Mouse (Mus musculus) midbrain, embryonic 14.5 days (tissue): ENCODE data around the gene Wfdc6a. TPM values are rescaled to one million over a fixed set of nuclear protein-coding genes. Genes with fewer than 3 reads are reported as not detected.
A peak's percentile ranks its signal among the peaks of the same experiment; 100 is the strongest.
"Not testable (repeated sequence)": the region's sequence is repeated elsewhere in the genome, so short reads cannot be mapped to it uniquely, and the experiment has no call there.

Source experiments
- ATAC-seq: fragments of 200-750 bp; cut with Nextera tagmentation; 2 replicates; pipeline ENCODE4 v1.8.0; 2017; ENCODE audit warnings: moderate number of reproducible peaks, moderate library complexity; ENCODE audit not compliant: low FRiP score, low TSS enrichment
- DNase-seq: peaks from one replicate; pipeline ENCODE4 v3.0.0-alpha.2; 2015
- H3K27ac ChIP-seq: fragments of 300-500 bp; sonication (generic); replicated peaks from 2 replicates; pipeline ENCODE4 v1.5.1; 2014; ENCODE audit warnings: mild to moderate bottlenecking, low read depth, low read length, moderate library complexity
- H3K27me3 ChIP-seq: fragments of 300-500 bp; sonication (generic); 2 replicates; pipeline ENCODE4 v1.6.1; 2014; ENCODE audit warnings: low read length, control low read depth, mixed read lengths; ENCODE audit not compliant: control insufficient read depth, insufficient read depth
- H3K36me3 ChIP-seq: fragments of 300-500 bp; sonication (generic); 2 replicates; pipeline ENCODE4 v1.6.1; 2014; ENCODE audit warnings: low read length, control low read depth; ENCODE audit not compliant: control insufficient read depth, insufficient read depth
- H3K4me1 ChIP-seq: fragments of 300-500 bp; sonication (generic); 2 replicates; pipeline ENCODE4 v1.6.1; 2014; ENCODE audit warnings: mild to moderate bottlenecking, antibody characterized with exemption, low read length, control low read depth; ENCODE audit not compliant: control insufficient read depth, insufficient read depth
- H3K4me2 ChIP-seq: fragments of 300-500 bp; sonication (generic); 2 replicates; pipeline ENCODE4 v1.6.1; 2014; ENCODE audit warnings: mild to moderate bottlenecking, low read length, moderate library complexity
- H3K4me3 ChIP-seq: fragments of 300-500 bp; sonication (generic); replicated peaks from 2 replicates; pipeline ENCODE4 v1.5.1; 2014; ENCODE audit warnings: low read depth, low read length
- H3K9ac ChIP-seq: fragments of 300-500 bp; sonication (generic); replicated peaks from 2 replicates; pipeline ENCODE4 v1.6.1; 2014; ENCODE audit warnings: mild to moderate bottlenecking, low read length, moderate library complexity
- H3K9me3 ChIP-seq: fragments of 300-500 bp; sonication (generic); 2 replicates; pipeline ENCODE4 v1.6.1; 2016; ENCODE audit warnings: low read length, control low read depth, mixed read lengths; ENCODE audit not compliant: control insufficient read depth
- WGBS: fragments of 180-500 bp; shearing (Covaris S2); extraction: QIAGEN DNeasy Blood & Tissue Kit; methylation state at CpG from one replicate; pipeline ENCODE4 v1.1.7; 2014; 5-methylcytosine and 5-hydroxymethylcytosine counted together
- polyA plus RNA-seq: library from polyadenylated mRNA; unstranded; fragments of >200 nt; fragmentation: Nextera tagmentation; extraction: Ambion mirVana; gene quantifications from 2 replicates; pipeline ENCODE4 v1.2.1, GENCODE M21; 2014

The Wfdc6a gene
- polyA plus RNA-seq, 1 experiment from 2014 or later: not detected

- H3K4me1 ChIP-seq: no peaks in the 10 kb centered on the region
- H3K4me3 ChIP-seq: no peak within 1 kb of the TSS
- no peak within 1 kb of the TSS for H3K9ac ChIP-seq
- no peaks in the 10 kb centered on the region for H3K27me3 ChIP-seq
- no peaks in the 10 kb centered on the region for H3K36me3 ChIP-seq
- H3K9me3 ChIP-seq: no peaks in the 10 kb centered on the region
- DNase-seq (no peak), ATAC-seq (no peak)
- H3K4me2 ChIP-seq: no peak within 1 kb of the TSS
- H3K27ac ChIP-seq: no peak within 1 kb of the TSS
- 83% methylated on average over 4 of the region's 4 CpGs for WGBS
Measured at GRCm38 (mm10) chr2:164593494-164593893, 8.2 kb upstream of the Wfdc6a start, which contains the start of gene Eppin. Eppin (minus strand) TSS chr2:164593594.

- Histone ChIP-seq H3K9me3 (no peaks in the 10 kb centered on the region), H3K4me1 (no peaks in the 10 kb centered on the region), H3K36me3 (no peaks in the 10 kb centered on the region), H3K27me3 (no peaks in the 10 kb centered on the region), H3K9ac (no peak overlapping the region), H3K4me3 (no peak overlapping the region), H3K27ac (no peak overlapping the region), H3K4me2 (no peak overlapping the region)
- WGBS: 7% methylated on average over 4 of the region's 4 CpGs
- no peak for ATAC-seq
- peak; percentile 82 for DNase-seq
Measured at GRCm38 (mm10) chr2:164592014-164592413, 6.8 kb upstream of the Wfdc6a start.

- not testable (repeated sequence) for H3K36me3 ChIP-seq, H3K4me3 ChIP-seq, H3K4me1 ChIP-seq, DNase-seq, ATAC-seq, H3K4me2 ChIP-seq, H3K9ac ChIP-seq, H3K9me3 ChIP-seq, H3K27ac ChIP-seq, H3K27me3 ChIP-seq
- WGBS: 87% methylated on average over 6 of the region's 6 CpGs
Measured at GRCm38 (mm10) chr2:164573359-164573758, 11.9 kb downstream of the Wfdc6a start, which contains the start of gene Spint3. Spint3 (minus strand) TSS chr2:164573459.

GRCm38 (mm10) chr2:164567460-164567859 is 17.8 kb downstream of the Wfdc6a start:
- no peaks in the 10 kb centered on the region for H3K36me3 ChIP-seq
- H3K27me3 ChIP-seq: peaks cover 10% of the 10 kb centered on the region
- no peak overlapping the region for H3K4me2 ChIP-seq
- DNase-seq (no peak), ATAC-seq (no peak)
- WGBS: 93% methylated on average over 5 of the region's 5 CpGs
- H3K4me1 ChIP-seq: peaks cover 4% of the 10 kb centered on the region; the same call in 1 of the 2 replicates
- H3K9ac ChIP-seq: no peak overlapping the region
- H3K27ac ChIP-seq: no peak overlapping the region
- no peak overlapping the region for H3K4me3 ChIP-seq
- no peaks in the 10 kb centered on the region for H3K9me3 ChIP-seq

- WGBS: 90% methylated on average over 2 of the region's 2 CpGs
- Histone ChIP-seq H3K4me3 (no peak overlapping the region), H3K27me3 (peaks cover 13% of the 10 kb centered on the region), H3K4me2 (no peak overlapping the region), H3K36me3 (no peaks in the 10 kb centered on the region), H3K9ac (no peak overlapping the region), H3K27ac (no peak overlapping the region), H3K4me1 (peaks cover 4% of the 10 kb centered on the region; the same call in 1 of the 2 replicates), H3K9me3 (no peaks in the 10 kb centered on the region)
- ATAC-seq: no peak
- no peak for DNase-seq
Measured at GRCm38 (mm10) chr2:164566997-164567396, 18.2 kb downstream of the Wfdc6a start.

GRCm38 (mm10) chr2:164564346-164564745 is 20.9 kb downstream of the Wfdc6a start:
- no peak overlapping the region for H3K4me2 ChIP-seq
- no peak for DNase-seq
- H3K27ac ChIP-seq: no peak overlapping the region
- H3K27me3 ChIP-seq: peaks cover 13% of the 10 kb centered on the region
- no peaks in the 10 kb centered on the region for H3K9me3 ChIP-seq
- no peak overlapping the region for H3K4me3 ChIP-seq
- H3K9ac ChIP-seq: no peak overlapping the region
- no peaks in the 10 kb centered on the region for H3K36me3 ChIP-seq
- ATAC-seq: no peak
- peaks cover 4% of the 10 kb centered on the region; the same call in 1 of the 2 replicates for H3K4me1 ChIP-seq
- 66% methylated on average over 5 of the region's 5 CpGs for WGBS

- peaks cover 4% of the 10 kb centered on the region; the same call in 1 of the 2 replicates for H3K4me1 ChIP-seq
- ATAC-seq (peak; percentile 48), DNase-seq (peak; percentile 77)
- H3K27me3 ChIP-seq: peaks cover 13% of the 10 kb centered on the region
- H3K9me3 ChIP-seq: no peaks in the 10 kb centered on the region
- H3K36me3 ChIP-seq: no peaks in the 10 kb centered on the region
- H3K4me2 ChIP-seq: peak overlapping the region; percentile 92
- H3K27ac ChIP-seq: no peak overlapping the region
- peak overlapping the region; percentile 42 for H3K4me3 ChIP-seq
- peak overlapping the region; percentile 45 for H3K9ac ChIP-seq
- WGBS: under 1% methylated on average over 32 of the region's 32 CpGs
Measured at GRCm38 (mm10) chr2:164563339-164564038, 21.8 kb downstream of the Wfdc6a start.

GRCm38 (mm10) chr2:164562391-164563188 is 22.7 kb downstream of the Wfdc6a start, which contains the start of gene Wfdc2:
Wfdc2 (plus strand) TSS chr2:164562413.
- no peaks in the 10 kb centered on the region for H3K36me3 ChIP-seq
- peaks cover 13% of the 10 kb centered on the region for H3K27me3 ChIP-seq
- peak within 1 kb of the TSS; percentile 45 for H3K9ac ChIP-seq
- peaks cover 4% of the 10 kb centered on the region; the same call in 1 of the 2 replicates for H3K4me1 ChIP-seq
- peak; percentile 33 for DNase-seq
- H3K9me3 ChIP-seq: no peaks in the 10 kb centered on the region
- 2% methylated on average over 23 of the region's 24 CpGs for WGBS
- no peak for ATAC-seq
- peak within 1 kb of the TSS; percentile 92 for H3K4me2 ChIP-seq
- no peak within 1 kb of the TSS for H3K27ac ChIP-seq
- peak within 1 kb of the TSS; percentile 42 for H3K4me3 ChIP-seq
